Comparison of ENCODE assay signal across 10 mouse cellular contexts in the genomic region with DNA sequence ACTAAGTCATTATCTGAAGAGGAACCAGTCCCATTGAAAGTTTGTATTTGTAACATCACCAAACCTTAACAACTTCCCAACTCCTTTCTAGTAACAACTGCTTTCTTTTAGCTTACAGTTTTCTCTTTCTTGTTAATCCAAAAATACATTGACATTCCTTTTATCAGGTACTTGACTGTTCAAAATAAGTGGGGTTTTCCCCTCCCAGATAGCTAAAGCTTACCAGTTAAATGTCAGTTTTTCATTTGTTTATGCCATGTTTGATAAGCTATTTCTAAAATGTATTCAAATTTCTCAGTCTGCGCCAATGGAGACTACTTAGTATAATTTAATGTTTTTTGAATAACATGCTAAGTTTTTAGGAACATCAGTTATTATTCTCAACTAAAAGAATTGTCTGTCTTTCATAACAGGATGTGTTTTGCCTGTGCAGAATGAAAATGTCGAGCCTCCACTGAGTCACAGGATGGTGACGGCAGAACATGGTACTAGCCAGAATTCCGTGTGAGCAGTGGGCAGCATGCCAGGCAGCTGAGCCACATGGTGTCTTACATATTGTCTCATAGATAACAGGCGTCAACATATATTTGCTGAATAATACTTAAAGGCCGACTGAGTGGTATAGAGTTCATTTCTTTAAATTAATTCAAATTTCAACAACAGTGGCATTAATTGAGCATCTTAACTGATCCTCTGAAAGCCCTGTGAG.
DNase-seq lines count a peak whose midpoint lies in the region; ATAC-seq and TF ChIP-seq lines count a peak whose summit lies in the region.
"Had no signal": no experiment of that assay in that cellular context is flagged by ENCODE, and none has a peak within 500 bp of the region (broad histone marks: within the 10 kb centered on the region; RNA-seq: fewer than 3 reads in every experiment).

No protein-coding gene starts in this region.

- H3K36me3 ChIP-seq in midbrain, postnatal 0 days (ENCODE audit: insufficient read depth, low read length): no peaks in the 10 kb centered on the region
- no peaks in the 10 kb centered on the region for H3K36me3 ChIP-seq in midbrain, embryonic 15.5 days (replicated peaks)

- H3K27ac ChIP-seq in midbrain, postnatal 0 days (ENCODE audit: low read depth, low read length): no peak overlapping the region
- H3K27ac ChIP-seq in midbrain, embryonic 15.5 days: no peak overlapping the region
- H3K27ac ChIP-seq in layer of hippocampus, adult 2 months: no peak overlapping the region

- peak; percentile 15 to 57 for DNase-seq in cerebellum, postnatal 25 days
- DNase-seq in cerebellum, adult 11-12 months: no peak
- peak; percentile 38 for DNase-seq in midbrain, postnatal 0 days (ENCODE audit: low spot score)
- DNase-seq in layer of hippocampus, adult 2 months (ENCODE audit: low spot score in 2 of 2): peak; percentile 44 to 52
- peak; percentile 52 to 69 for DNase-seq in spleen, postnatal 4 days (ENCODE audit: low spot score in 2 of 2)
- no peak for DNase-seq in T-cell, adult 2 months (ENCODE audit: low spot score)
- no peak for DNase-seq in lung, postnatal 36 days
- DNase-seq: gastrocnemius, postnatal 25 days had no signal

- H3K27me3 ChIP-seq in midbrain, postnatal 0 days (ENCODE audit: insufficient read depth, low read length): no peaks in the 10 kb centered on the region
- H3K27me3 ChIP-seq in midbrain, embryonic 15.5 days (replicated peaks): no peaks in the 10 kb centered on the region

- no peak overlapping the region for H3K9ac ChIP-seq in midbrain, postnatal 0 days (replicated peaks; ENCODE audit: low read length, poor library complexity, severe bottlenecking)
- no peak overlapping the region for H3K9ac ChIP-seq in midbrain, embryonic 15.5 days

- 72% methylated on average over 6 of the region's 6 CpGs for WGBS in midbrain, postnatal 0 days
- WGBS in midbrain, embryonic 15.5 days: 73% methylated on average over 6 of the region's 6 CpGs

- H3K4me3 ChIP-seq in midbrain, postnatal 0 days (ENCODE audit: low read depth, low read length): no peak overlapping the region
- H3K4me3 ChIP-seq in midbrain, embryonic 15.5 days: no peak overlapping the region
- no peak overlapping the region for H3K4me3 ChIP-seq in layer of hippocampus, adult 2 months
- H3K4me3 ChIP-seq: megakaryocyte, embryonic 14.5 days had no signal

- no peaks in the 10 kb centered on the region for H3K9me3 ChIP-seq in midbrain, postnatal 0 days (ENCODE audit: low read length)
- H3K9me3 ChIP-seq in midbrain, embryonic 15.5 days: no peaks in the 10 kb centered on the region
- H3K9me3 ChIP-seq: megakaryocyte, embryonic 14.5 days had no signal

- no peak overlapping the region for H3K4me2 ChIP-seq in midbrain, postnatal 0 days (ENCODE audit: low read depth, low read length, poor library complexity, severe bottlenecking)
- no peak overlapping the region for H3K4me2 ChIP-seq in midbrain, embryonic 15.5 days

- H3K4me1 ChIP-seq in midbrain, postnatal 0 days (ENCODE audit: insufficient read depth, low read length): no peaks in the 10 kb centered on the region
- no peaks in the 10 kb centered on the region for H3K4me1 ChIP-seq in midbrain, embryonic 15.5 days
- H3K4me1 ChIP-seq: megakaryocyte, embryonic 14.5 days had no signal

- no peak for ATAC-seq in midbrain, postnatal 0 days (ENCODE audit: low FRiP score)
- ATAC-seq in midbrain, embryonic 15.5 days (replicated peaks): no peak

- TF ChIP-seq CTCF in midbrain, postnatal 0 days (IDR thresholded peaks at IDR 0.05): no peak
- TF ChIP-seq CTCF in layer of hippocampus, adult 2 months (conservative IDR thresholded peaks at IDR 0.05): no peak

Comparison
In these comparisons a context has a peak if more than half of its experiments do, and no peak if none do; other contexts are left out.
1. DNase-seq: peak in cerebellum, postnatal 25 days (2 of 2), midbrain, postnatal 0 days (single experiment), layer of hippocampus, adult 2 months (2 of 2) and spleen, postnatal 4 days (2 of 2); none in cerebellum, adult 11-12 months (single experiment), T-cell, adult 2 months (single experiment) and lung, postnatal 36 days (single experiment).